Mouse (Mus musculus): ENCODE measurements around the gene Akr1b10.
"Not testable (repeated sequence)": the region's sequence is repeated elsewhere in the genome, so short reads cannot be mapped to it uniquely, and the experiment has no call there.

Akr1b10 gene

DNA sequence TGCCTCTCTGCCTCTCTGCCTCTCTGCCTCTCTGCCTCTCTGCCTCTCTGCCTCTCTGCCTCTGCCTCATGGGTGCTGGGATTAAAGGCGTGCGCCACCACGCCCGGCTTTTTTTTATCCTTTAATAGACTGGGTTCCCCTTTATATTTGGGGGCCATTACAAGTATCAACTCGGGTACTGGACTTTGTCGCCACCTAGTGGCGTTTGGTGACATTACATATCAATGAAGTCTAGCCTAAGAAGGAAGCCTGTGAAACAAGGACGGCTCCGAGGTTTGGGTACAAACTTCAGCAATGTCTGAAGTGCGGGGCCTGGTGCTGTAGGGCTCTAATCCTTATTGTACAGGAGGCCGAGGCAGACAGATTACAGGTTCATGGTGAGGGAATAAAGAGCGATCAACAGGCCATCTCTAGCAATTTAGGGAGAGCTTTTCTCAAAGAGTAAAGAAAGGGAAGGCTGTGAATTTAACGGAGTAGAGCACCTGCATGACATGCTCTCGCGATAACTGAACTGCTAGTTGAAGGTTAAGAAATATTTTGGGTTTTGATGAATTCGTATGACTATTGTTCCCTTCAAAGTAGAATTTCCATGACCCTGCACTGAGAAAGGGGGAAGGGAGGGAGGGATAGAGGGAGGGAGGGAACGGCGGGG is 12.2 kb upstream of the Akr1b10 start:
- DNase-seq = peak; percentile 63

DNA sequence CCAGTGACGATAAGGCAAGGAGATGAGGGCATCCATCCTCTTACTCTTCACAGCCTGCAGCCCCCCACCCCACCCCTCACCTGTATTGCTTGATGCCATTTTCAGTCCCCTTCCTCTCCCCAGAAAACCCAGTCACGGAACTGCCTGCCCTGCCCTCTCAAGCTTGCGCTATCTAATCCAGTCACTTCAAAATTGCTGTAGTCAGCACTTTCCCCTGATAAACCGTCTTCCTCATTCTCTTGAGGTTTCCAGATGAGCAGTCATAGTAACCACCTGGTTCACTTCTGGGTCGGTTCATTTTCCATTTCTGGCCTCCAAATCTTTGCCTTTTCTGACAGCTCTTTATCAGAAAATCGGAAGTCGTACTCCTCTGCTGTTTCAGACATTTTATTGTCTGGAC is 10.2 kb upstream of the Akr1b10 start:
- DNase-seq = no peak

DNA sequence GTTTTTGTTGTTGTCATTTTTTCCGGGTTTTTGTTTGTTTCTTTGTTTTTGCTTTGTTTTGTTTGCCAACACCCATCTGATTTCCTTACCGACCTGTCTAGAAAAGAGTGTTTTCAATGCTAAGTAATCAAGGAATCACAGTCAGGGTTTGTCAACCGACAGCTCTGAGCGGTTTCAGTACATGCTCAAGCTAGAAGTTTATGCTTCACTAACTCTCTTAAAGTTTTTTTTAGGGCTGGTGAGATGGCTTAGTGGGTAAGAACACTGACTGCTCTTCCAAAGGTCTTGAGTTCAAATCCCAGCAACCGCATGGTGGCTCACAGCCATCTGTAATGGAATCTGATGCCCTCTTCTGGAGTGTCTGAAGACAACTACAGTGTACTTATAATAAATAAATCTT is 8.1 kb upstream of the Akr1b10 start:
- not testable (repeated sequence) for DNase-seq

DNA sequence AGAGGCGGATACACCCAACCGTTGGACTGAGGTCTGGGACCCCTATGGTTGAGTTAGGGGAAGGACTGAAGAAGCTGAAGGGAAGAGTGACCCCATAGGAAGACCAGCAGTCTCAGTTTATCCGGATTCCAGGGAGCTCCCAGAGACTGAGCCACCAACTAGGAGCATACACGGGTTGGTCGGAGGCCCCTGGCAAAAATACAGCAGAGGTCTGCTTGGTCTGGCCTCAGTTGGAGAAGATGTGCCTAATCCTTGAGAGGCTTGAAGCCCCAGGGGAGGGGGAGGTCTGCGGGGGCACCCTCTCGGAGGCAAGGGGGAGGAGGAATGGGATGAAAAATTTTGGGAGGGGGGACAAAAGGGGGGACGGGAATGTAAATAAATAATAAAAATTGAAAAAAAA is 617 bp upstream of the Akr1b10 start:
- DNase-seq = peak; percentile 12

DNA sequence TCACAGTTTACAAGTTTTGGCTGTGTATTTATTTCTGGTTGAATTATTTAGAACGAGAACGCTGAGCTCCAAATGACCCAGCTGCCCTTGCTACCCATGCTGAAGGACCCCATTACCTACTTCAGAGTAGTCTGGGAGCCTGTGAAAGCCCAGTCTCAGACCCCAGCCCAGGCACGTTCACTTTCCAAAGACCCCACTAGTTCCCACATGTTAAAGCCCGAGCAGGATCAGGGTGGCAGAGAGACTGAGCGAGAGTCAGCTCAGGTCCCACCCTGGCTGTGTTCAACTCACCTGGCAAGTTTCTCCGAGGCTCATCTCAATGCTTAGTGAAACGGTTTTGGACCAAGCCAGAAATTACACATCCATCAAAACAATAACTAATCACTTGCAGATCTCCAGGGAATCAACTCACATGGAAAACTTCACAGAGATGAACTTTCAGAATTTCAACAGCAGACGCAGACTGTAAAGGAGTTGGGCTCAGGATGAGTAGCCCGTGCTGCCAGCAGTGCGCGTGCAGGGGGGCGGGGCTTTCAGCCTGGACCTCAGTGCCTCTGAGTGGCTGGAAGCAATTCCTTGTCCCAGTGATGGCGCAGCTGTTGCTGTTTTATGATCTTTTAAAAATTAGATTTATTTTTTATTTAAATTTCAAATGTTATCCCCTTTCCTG is 818 bp downstream of the Akr1b10 start:
- peak; percentile 22 for DNase-seq

DNA sequence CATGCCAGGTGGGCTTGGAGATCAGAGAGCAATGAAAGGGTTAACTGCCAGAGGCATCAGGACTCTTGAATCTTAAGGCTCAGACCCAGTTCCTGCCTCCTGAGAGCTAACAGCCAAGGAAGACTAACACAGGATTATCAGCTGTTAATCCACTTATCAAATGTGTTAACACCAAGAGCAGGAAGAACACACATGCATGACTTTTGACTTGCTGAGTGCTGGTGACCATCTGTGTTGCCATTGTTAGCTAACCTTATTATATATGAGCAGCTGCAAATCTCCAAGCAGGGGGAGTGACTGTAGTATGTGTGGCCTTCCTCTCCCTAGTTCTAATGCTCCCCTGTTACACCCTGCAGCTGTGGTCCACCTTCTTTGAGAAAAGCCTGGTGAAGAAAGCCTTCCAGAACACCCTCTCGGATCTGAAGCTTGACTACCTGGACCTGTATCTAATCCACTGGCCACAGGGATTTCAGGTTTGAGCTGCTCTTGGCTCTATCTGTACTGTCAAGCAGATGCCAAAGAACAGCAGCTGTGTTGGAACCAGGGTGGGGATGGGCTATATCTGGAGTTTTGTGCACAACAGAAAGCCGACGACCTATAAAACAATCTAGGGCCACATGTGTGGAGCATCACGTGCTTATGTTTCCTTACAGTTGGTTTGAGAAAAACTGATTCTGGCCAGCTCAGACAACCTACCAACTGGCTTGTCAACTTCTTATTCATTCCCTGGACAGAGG is 4.6 kb downstream of the Akr1b10 start:
- no peak for DNase-seq

DNA sequence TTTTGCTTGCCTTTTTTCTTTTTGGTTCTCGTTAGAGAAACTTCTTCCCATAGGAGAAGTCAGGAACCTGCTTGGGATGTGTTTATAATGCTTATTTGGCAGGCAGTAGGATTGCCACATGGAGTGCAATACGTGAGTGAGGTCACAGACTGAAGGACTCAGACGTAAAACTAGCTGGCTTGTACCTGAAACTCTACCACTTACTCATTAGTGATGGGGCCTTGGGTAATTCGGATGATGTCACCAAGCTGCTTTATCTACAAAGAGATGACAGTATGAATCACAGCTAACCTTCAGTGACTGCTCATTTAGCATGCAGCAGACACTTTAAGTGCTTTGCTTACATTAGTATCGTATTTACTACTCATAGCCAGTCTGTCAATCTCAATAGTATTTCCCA is 11.9 kb downstream of the Akr1b10 start:
- no peak for DNase-seq

DNA sequence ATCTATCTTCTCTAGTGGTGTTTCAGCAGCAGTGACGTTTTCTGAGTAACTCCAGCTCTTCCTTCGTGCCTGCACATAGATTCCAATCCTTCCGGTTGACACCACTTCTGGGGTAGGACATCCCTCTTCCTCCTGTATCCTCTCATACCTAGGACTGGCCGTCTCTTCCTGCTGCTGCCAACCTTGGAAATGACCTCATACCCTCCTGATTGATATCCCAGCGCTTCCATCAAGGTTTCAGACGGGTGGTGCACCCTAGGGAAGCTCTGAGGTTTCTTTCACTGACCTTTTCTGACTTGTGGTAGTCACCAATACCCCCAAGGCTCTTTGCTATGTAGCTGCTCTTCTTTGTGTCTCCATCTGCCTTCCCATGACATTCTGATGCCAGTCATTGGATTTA is 14.4 kb downstream of the Akr1b10 start:
- DNase-seq = no peak

DNA sequence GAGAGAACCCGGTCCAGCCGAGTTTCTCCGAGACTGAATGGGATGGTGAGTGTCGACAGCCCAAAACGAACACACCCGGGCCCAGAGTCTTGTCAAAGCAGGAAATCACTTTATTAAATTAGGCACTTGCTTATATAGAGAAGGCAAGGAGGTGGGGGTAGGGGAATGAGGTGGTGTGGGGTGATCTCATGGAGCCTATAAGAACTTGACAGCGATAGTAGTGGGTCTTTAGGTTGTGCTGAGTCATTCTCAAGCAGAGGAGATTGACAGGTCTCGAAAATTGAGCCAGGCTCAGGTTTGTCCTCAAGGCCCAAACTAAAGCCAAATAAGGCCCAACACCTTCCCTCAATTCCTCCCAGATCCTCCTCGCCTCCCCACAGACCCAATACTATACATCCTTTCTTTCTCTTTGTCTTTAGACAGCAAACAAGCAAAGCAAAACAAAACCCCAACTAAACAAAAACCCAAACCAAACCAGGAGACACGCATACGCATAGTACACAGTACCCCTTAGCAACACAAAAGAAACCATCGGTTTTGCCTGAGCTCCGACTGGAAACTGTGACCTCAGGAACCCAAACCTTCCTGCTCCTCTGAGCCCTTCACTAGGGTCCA is 15.7 kb downstream of the Akr1b10 start:
- no peak for DNase-seq

DNA sequence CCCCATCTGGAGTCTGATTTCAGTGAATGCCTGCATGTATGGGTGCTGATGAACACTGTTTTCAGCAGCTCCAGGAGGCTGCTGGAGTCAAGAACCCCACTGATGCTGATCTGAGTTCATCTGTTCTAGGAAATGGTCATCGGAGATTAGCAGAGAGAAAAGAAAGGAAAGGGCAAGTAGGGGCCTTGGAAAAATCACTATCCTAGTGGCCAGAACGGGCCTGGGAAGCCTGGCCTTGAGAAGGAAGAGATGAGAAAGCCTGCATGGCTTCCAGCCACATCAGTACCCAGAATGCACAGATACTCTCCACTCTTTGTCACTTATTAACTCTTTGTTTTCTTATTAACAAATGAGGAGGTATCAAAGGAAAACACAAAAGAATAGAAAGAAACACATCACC is 16.7 kb downstream of the Akr1b10 start:
- DNase-seq = no peak

DNA sequence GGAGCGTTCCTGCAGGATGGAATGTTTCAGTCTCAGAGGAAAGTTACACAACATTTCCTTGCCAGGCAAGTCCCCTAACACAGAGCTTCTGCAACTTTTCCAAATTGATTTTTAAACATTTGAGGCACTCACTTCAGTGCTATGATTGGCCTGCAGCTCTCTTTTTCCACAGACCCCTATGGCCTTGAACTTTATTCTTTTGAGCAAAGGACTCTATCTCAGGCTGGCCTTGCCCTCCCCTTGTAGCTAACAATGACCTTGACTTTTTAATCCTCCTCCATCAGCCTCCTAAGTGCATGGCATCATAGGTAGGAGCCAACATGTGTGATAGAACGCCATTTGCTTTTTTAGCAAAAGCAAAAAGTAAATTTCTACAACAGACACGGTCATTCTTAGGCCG is 22.7 kb downstream of the Akr1b10 start:
- DNase-seq = no peak

DNA sequence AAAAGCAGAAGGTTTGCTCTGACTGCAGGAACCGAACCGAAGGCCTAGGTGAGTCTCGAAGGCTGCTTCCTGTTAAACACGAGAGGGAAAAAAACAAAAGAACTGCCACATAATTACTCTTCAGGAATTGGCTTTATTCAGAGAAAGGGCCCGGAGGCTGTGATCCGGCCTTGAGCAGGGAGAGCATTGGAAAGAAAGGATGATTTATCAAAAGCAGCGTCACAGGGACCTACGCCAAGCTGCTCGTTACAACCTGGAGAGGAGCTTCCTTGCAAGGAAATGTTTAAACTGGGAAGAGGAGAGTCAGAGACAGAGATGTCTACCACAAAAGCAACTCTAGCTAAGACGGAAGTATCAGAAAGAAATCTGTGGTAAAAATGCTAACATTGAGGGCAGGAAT is 23.4 kb downstream of the Akr1b10 start:
- DNase-seq = no peak

DNA sequence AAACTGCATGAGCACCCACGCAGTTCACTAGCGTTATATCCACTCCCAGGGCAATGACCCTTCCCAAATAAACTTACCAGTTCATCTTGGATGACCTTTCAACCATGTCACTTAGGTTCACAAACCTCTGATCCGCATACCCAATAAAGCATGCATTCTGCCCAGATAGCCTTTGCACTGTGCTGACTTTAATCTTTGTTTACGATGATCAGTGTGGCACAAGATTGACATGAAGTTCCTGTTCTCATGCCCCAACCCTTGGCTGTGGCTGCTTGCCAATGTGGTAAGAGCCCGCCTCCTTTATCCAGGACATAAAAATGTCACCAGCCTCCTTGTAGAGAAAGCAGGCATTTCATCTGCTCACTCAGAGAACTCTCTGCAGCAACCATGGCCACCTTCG is 28.0 kb downstream of the Akr1b10 start, which contains the start of gene Akr1b7:
Akr1b7 (plus strand) TSS at position 312 of the 400 bp plus-strand sequence.
- no peak for DNase-seq

DNA sequence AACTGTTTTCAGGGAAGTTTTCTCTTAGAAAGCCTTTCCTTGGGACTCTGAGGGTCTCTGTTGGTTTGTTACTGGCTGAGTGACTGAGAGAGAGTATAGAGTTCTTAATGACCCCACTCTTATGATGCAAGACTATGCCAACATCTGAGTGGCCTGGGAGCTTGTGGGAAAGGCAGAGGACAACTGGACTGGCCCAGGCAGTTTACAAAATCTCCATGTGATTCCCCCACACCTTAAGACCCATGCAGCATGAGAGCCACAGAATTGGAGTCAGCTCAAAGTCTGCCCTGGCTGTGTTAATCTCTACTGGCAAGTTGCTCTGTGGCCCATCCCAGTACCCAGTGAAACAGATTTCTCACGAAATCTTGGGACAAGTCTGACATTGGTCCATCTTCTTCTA is 28.7 kb downstream of the Akr1b10 start:
- DNase-seq = no peak

DNA sequence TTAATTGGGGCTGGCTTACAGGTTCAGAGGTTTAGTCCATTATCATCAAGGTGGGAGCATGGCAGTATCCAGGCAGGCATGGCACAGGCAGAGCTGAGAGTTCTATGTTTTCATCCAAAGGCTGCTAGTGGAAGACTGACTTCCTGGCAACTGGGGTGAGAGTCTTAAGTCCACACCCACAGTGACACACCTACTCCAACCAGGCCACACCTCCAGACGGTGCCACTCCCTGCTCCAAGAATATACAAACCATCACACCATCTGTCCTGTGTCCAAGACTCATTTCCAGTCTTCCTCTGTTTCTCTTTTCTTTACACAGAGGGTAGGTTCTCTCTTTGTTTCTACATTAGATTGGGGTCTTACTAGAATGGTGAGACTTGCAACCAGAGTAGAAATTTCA is 29.4 kb downstream of the Akr1b10 start:
- DNase-seq = not testable (repeated sequence)

DNA sequence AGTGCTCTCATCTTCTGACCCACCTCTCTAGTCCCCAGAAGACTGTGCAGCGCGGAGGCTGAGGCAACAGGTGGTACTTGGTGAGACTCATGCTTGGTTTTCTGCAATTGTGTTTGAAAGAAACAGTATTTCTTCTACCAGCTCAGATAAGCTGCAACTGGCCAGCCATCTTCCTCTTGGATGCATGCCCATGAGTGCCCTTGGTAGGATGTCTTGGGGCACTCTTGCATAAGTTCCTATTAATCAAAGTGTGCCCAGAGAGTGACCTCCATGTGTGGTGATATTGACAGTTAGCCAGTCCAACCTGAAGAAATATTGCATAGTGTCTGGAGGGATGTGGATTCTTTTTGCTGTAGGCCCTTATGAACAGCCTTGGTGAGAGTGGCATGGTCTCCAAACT is 32.5 kb downstream of the Akr1b10 start:
- no peak for DNase-seq

DNA sequence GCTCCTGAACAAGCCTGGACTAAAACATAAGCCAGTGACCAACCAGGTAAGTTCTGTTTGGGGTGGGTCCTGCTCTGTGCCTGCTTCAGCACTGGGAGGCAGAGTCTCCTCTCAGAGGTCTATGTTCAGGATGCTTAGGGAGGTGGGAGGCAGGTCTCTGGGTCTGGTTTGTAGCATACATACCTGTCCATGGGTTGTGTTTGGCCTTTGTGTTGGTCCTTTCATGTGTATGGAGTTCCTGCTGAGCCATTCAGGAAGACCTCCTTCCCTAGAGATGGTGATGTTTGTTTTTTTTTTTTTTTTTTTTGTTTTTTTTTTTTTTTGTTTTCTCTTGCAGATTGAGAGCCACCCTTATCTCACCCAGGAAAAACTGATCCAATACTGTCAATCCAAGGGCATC is 35.1 kb downstream of the Akr1b10 start:
- DNase-seq = no peak

DNA sequence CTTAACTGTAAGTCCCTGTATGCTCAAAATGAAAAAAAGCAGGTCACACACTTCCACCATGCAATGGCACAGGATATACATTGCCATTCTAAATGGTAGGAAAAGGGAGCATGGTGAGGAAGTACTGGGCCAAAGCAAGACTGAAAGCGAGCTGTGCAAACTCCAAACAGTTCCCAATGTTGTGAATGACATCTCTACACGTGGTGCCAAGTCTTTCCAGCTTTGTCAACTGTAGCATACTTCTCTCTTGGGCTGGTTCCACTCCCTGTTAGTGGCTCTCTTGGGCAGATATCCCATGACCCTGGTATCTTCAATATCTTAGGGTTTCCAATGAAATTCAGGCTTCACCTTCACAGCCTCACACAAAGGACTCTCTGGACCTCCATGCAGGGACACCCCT is 55.0 kb downstream of the Akr1b10 start:
- no peak for DNase-seq

DNA sequence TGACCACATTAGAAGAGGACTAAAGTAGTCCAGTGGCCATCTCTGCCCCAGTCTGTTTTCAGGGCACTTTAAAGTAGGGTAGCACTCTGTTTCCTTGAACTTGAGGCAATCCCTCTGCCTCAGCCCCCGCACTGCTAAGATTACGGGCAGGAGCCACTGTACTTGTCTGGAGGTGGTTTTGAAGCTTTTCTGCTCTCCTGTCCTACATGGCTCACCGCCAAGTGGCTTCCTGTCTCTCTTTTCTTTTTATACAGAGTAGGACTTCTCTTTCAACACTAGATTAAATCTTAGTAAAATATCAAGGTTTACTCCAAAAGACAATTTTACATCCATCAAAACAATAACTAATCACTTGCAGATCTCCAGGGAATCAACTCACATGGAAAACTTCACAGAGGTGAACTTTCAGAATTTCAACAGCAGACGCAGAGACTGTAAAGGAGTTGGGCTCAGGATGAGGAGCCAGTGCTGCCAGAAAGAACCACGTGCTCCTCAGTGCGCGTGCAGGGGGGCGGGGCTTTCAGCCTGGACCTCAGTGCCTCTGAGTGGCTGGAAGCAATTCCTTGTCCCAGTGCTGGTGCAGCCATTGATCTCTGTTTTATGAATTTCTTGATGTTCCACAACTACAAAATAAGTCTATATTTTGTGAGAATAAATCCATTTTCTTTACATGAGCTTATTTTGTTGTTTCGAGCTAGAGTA is 57.7 kb downstream of the Akr1b10 start:
- DNase-seq = no peak

DNA sequence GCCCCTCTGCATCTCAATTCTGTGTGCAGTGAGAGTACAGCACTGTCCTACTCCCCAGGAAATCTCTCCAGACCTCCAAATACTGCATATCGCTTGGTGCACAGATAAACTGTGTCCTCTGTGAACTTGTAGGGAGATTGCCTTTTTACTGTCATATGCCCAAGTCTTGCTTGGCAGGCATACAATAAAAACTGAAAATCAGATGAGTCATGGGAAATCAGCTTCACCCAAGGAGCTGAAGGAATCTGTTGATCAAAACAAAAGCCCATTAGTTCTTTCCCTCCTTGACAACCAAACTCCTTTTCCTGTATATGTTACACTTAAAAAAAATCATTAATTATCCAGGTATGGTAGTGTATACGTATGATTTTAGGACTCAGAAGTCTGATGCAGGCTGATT is 59.8 kb downstream of the Akr1b10 start:
- DNase-seq = no peak
